Mouse (Mus musculus): ENCODE results near the gene Scn2a. TPM values are rescaled to one million over a fixed set of nuclear protein-coding genes. Genes with fewer than 3 reads are reported as not detected.
"Not testable (repeated sequence)": the region's sequence is repeated elsewhere in the genome, so short reads cannot be mapped to it uniquely, and the experiment has no call there.

Gene Scn2a
- total RNA-seq, 2 experiments from 2014 or later: 1.2 to 1.8 TPM

- DNase-seq: no peak
These were observed 79.7 kb downstream of the Scn2a start for GRCm38 (mm10) chr2:65700246-65700645.

GRCm38 (mm10) chr2:65701175-65701574 lies 80.6 kb downstream of the Scn2a start:
- DNase-seq: no peak

- no peak for DNase-seq
These were observed 101.7 kb downstream of the Scn2a start for GRCm38 (mm10) chr2:65722219-65722800.

GRCm38 (mm10) chr2:65745400-65745799 lies 124.8 kb downstream of the Scn2a start:
- no peak for DNase-seq

GRCm38 (mm10) chr2:65782442-65782841 lies 161.9 kb downstream of the Scn2a start:
- DNase-seq: no peak

GRCm38 (mm10) chr2:65783392-65783791 lies 162.8 kb downstream of the Scn2a start:
- DNase-seq: no peak

- DNase-seq: no peak
These were observed 171.9 kb downstream of the Scn2a start for GRCm38 (mm10) chr2:65792516-65792915.

GRCm38 (mm10) chr2:65793593-65793992 lies 173.0 kb downstream of the Scn2a start:
- DNase-seq: no peak

- DNase-seq: no peak
These were observed 180.6 kb downstream of the Scn2a start for GRCm38 (mm10) chr2:65801054-65801709.

- DNase-seq: no peak
These were observed 186.0 kb downstream of the Scn2a start for GRCm38 (mm10) chr2:65806556-65806955.

GRCm38 (mm10) chr2:65811203-65811602 lies 190.6 kb downstream of the Scn2a start:
- not testable (repeated sequence) for DNase-seq

Other genes starting within 250 kb of the Scn2a start
- 1 to 10 TPM in 1 of 2 experiments, under 1 TPM in 1; 0.77 to 1.1 TPM for gene Scn3a, start 53.1 kb upstream of the Scn2a start, total RNA-seq (2021)
- 1 to 10 TPM in 1 of 2 experiments, under 1 TPM in 1; 0.52 to 1.9 TPM for gene Csrnp3, start 225.0 kb downstream of the Scn2a start, total RNA-seq (2021)